Mouse (Mus musculus) kidney, adult 2 months (tissue): ENCODE data around the gene Gas1.

ENCODE experiments used
- CTCF ChIP-seq: fragments of 200-500 bp; conservative IDR thresholded peaks from 2 replicates; pipeline ENCODE4 v1.5.1; 2011; ENCODE audit warnings: low read depth, mild to moderate bottlenecking, control low read depth, low read length, moderate library complexity, mixed read lengths; ENCODE audit not compliant: insufficient read depth, insufficient read length
- POLR2A ChIP-seq: fragments of 200-500 bp; IDR thresholded peaks from one replicate; pipeline ENCODE4 v1.6.1; 2011; ENCODE audit warnings: low read depth, low read length, control low read depth

- TF ChIP-seq CTCF (no peak), POLR2A (no peak)
Measured at GRCm38 (mm10) chr13:60171781-60172180, 5.4 kb downstream of the Gas1 start.
